Mouse (Mus musculus) activated CD4-positive, CD25-positive, alpha-beta regulatory T cell, adult 4 months (primary cell): Measurements from ENCODE around the gene Clec2e. TPM values are rescaled to one million over a fixed set of nuclear protein-coding genes. Genes with fewer than 3 reads are reported as not detected.
"Not testable (repeated sequence)": the region's sequence is repeated elsewhere in the genome, so short reads cannot be mapped to it uniquely, and the experiment has no call there.

Experiments used
- ATAC-seq: one replicate; pipeline ENCODE4 v1.8.0; 2017
- polyA plus RNA-seq, 2 experiments: library from polyadenylated mRNA; unstranded; fragments of 100-300 nt; shearing (Covaris generic); gene quantifications; one replicate each; pipeline ENCODE4 v1.2.1; 2017

Gene Clec2e
- not detected for polyA plus RNA-seq

DNA sequence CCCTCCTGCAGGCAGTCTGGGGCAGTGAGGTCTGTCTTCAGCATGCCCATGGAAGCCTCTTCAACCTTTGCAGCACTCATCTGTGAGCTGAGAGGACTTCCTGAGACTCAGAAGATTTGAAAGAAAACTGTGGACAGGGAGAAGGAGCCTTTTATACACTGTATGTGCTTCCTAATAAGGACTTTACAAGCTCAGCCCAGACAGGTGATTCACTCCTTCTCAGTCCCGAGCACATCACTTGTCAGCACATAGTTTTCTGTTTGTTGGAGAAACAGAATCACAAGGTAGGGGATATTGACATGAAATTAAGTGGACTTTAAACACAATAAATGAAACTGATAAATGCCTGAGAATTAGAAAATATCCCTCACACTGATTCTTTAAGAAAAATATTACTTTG is at the start of gene Clec2e:
TSS of gene Clec2e (minus strand) at position 120 of the 400 bp plus-strand sequence.
- not testable (repeated sequence) for ATAC-seq

GRCm38 (mm10) chr6:129146812-129147211 is 46.1 kb upstream of the Clec2e start:
- ATAC-seq: no peak

GRCm38 (mm10) chr6:129132604-129133341 is 32.1 kb upstream of the Clec2e start:
- ATAC-seq: no peak

DNA sequence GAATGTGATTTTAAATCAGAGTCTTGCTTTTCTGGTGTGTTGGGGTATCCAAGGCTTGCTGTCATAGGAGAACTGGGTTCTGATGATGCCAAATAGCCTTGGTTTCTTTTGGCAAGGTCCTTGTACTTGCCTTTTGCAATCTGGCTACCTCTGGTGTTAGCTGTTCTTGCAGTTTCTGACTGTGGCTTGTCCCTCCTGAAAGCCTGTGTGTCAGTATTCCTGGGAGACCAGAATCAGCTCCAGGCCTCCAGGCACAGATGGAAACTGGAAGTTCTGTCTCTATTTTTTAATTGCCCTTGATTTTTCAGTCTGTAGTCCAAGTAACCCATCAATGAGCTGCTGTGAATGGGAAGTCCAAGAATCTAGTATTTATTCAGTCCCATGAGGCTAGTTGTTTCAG is 26.1 kb upstream of the Clec2e start:
- no peak for ATAC-seq

DNA sequence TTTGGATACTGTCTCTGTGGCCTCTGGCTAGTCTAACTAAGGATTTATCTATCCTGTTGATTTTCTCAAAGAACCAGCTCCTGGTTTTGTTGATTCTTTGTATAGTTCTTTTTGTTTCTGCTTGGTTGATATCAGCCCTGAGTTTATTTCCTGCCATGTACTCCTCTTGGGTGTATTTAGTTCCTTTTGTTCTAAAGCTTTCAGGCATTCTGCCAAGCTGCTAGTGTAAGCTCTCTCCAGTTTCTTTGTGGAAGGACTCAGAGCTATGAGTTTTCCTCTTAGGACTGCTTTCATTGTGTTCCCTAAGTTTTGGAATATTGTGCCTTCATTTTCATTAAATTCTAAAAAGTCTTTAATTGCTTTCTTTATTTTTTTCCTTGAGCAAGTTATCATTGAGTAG is 23.8 kb upstream of the Clec2e start:
- not testable (repeated sequence) for ATAC-seq

DNA sequence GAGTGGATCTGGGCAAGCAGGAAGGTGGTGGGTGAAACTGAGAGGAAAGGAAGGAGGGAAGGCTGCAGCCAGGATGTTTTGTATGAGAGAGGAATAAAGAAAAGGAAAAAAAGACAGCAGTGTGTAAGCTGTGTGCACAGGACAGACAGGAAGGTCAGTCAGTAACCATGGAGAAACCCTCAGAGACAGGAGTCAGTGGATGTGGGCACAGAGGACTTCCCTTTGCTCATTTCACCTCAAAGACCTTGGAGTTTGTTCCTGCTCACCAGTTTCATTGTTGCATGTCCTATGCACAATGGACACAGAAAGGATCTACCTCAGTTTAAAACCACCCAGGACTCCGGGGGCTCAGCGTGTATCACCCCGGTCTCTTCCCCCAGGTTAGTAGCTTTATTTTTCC is 15.5 kb upstream of the Clec2e start:
- no peak for ATAC-seq

- not testable (repeated sequence) for ATAC-seq
Observed at GRCm38 (mm10) chr6:129114237-129114636, 13.5 kb upstream of the Clec2e start.

DNA sequence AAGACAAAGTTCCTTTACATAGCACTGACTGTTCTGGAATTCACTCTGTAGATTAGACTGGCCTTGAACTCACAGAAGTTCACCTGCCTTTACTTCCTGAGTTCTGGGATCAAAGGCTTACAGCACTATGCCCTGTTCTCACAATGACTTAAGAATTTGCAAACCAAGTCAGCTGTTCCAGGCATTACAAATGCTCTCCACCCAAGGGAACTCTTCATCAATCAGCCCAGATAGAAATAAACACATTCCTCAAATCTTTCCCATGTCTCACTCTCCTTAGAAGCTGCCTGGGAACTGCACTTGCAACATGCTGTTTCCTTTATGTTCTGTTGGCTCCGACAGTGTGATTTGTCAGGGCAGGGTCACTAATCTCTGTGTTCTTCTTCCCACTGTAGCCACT is 13.1 kb upstream of the Clec2e start:
- no peak for ATAC-seq

DNA sequence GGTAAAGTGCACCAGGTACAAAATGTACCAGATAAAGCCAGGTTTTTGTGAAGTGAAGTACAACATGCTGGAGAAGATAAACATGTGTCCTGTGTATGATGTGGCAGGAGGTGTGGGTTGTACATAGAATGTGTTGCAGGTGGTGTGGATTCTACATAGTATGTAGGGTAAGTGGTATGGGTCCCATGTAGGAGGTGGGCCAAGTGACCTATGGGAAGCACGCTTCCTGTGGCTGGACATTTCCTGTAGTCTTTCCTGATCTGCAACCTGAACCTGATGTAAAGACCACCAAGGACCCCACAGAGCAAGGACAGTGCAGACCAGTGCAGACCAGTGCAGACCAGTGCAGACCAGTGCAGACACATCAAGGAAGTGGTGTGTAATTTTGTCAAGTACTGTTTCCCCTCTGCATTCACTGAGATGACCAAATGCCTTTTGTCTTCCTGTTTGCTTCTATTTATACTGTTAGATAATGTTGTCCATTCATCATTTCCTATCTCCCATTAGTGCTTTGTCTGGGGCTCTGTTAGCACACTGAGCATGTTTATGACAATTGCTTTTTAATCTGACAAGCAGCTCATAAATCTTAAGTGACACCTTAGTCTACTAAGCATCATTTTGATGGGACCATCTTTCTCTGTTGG is 12.4 kb upstream of the Clec2e start:
- ATAC-seq: no peak

DNA sequence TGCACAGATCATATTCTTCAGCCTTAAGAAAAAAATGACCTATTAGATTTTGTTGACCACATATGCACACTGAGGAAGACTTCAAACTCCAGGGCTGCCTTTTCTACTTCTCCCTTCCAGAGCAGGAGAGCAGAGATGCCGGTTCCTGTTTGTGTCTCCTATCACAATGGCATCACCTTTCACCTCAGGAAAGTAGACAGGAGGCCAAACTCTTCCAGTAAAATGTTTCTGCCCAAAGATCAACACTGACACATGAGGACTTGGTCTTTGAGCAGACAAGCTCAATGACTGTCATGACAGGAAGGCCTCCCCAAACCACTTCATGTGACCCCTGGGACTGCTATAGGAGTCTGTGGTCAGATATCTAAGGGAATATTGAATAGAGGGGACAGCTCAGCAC is 11.8 kb upstream of the Clec2e start:
- no peak for ATAC-seq

- no peak for ATAC-seq
Observed at GRCm38 (mm10) chr6:129107916-129108315, 7.2 kb upstream of the Clec2e start.

DNA sequence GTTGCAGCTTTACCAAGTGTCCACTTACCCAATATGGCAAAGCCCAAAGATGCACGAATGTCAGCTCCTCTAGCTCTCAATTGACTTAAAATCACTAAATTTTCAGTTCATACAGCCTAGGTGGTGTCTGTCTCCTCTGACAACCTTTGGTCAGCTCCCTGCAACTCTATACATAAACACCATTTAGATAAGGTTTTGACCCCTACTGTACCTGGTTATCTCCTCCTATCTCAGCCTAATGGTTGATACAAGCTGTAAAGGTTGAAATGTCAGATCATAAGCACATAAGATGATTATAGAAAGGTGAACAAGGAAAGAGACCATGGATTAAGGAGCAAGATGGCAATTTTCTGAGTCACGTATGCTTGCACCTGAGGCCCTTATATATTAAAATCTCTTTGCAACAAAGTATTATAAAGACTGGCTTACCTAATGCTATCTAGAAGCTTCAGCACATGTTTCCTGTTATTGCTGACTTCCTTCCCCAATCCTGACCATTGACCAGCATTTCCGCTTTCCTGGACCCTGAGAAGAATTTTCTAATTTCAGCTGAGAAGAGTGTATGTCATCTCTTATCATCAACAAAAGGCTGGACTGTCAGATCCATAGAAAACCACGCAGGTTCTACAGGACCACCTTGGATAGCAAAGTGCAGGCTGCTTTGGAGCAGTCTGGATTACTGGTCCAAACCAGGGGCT is 2.3 kb upstream of the Clec2e start:
- ATAC-seq: no peak

- no peak for ATAC-seq
Observed at GRCm38 (mm10) chr6:129101604-129102003, 891 bp upstream of the Clec2e start.

- no peak for ATAC-seq
Observed at GRCm38 (mm10) chr6:129097929-129098328, 2.8 kb downstream of the Clec2e start.

GRCm38 (mm10) chr6:129095166-129095565 is 5.5 kb downstream of the Clec2e start:
- peak; percentile 77 for ATAC-seq

- ATAC-seq: not testable (repeated sequence)
Observed at GRCm38 (mm10) chr6:129088596-129088995, 12.1 kb downstream of the Clec2e start.

DNA sequence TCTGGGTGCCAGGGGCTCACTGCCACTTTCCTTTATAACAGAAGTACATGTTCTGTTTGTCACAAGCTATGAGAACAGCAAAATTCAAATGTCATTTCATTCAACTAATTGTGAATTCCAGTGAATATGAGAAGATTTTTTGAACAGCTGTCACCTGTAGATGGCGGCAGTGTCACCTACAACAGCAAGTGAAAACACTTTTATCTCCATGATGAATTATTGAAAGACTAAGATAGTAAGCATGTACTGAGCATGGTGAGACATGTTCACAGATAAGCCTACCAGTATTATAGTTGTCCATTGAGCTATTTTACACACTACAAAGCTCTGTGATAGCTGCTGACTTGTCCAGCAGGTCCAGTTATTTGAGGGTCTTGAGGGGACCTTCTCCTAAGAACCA is 12.6 kb downstream of the Clec2e start:
- peak; percentile 43 for ATAC-seq

GRCm38 (mm10) chr6:129086031-129086430 is 14.7 kb downstream of the Clec2e start:
- ATAC-seq: not testable (repeated sequence)

DNA sequence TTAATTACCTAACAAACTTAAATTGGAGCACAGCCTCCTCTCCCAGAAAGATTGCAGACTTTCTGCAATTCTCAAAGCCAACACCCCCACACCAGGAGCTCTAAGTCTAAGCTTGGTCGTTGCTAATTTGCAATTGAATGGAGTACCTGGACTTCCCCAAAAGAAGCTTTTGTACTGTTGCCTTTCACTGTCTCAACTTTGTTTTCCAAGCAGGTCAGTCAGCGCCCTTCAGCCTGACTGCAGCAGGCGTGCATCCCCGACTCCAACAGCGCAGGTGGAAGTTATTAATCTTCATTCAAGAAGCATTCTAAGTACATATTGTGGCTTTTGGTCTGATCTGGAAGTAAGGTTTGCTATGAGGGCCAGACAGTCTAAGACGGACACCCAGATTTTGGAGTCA is 15.6 kb downstream of the Clec2e start:
- ATAC-seq: no peak

DNA sequence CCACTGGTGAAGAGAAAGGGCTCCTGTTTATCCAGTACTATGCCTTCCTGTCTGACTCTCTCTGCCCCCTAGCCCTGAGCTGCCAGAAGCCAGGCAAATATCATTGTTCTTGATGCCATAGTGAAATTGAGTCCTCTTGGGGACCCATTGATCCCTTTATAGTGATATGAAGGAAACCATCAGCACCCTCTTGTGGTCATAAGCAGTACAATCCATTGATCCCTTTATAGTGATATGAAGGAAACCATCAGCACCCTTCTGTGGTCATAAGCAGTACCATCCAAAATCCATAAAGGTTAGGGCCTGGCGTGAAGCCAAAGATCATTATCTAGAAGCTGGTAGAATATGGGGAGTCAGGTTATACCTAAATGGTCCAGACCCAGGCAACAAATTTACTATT is 33.7 kb downstream of the Clec2e start:
- peak; percentile 99 for ATAC-seq

GRCm38 (mm10) chr6:129066530-129066929 is 34.2 kb downstream of the Clec2e start:
- no peak for ATAC-seq

- no peak for ATAC-seq
Observed at GRCm38 (mm10) chr6:129065857-129066256, 34.9 kb downstream of the Clec2e start.

- ATAC-seq: no peak
Observed at GRCm38 (mm10) chr6:129065407-129065806, 35.3 kb downstream of the Clec2e start.

GRCm38 (mm10) chr6:129058013-129058412 is 42.7 kb downstream of the Clec2e start:
- ATAC-seq: no peak
